In the genomic region with DNA sequence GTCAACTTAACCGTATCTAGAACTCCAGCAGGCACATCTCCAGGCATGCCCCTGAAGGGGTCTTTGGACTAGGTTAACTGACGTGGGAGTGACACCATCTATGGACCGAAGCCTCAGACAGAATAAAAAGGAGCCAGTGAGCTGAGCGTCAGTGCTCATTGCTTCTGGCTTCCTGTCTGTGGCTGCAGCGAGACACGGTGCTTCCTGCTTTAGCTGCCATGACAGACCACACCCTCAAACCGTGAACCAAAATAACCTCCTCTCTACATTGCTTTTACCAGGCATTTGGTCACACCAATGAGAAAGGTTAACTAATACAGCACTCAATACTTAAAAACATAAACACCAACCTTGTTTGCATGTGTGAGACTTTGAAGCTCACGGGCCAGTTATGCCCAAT, we compare ENCODE assay signal across 14 mouse cellular contexts. TPM values are rescaled to one million over a fixed set of nuclear protein-coding genes. Genes with fewer than 3 reads are reported as not detected.
DNase-seq lines count a peak whose midpoint lies in the region; ATAC-seq lines count a peak whose summit lies in the region.
"Had no signal": no experiment of that assay in that cellular context is flagged by ENCODE, and none has a peak within 500 bp of the region (broad histone marks: within the 10 kb centered on the region; RNA-seq: fewer than 3 reads in every experiment).

No protein-coding gene starts in this region.

- 0 out of 2 replicates have a peak overlapping the region, but pooled peaks have one; percentile 28 for H3K27ac ChIP-seq in heart, embryonic 15.5 days
- H3K27ac ChIP-seq: kidney, postnatal 0 days had no signal

- H3K36me3 ChIP-seq in heart, embryonic 15.5 days, result peaks cover 15% of the 10 kb centered on the region

- WGBS in heart, embryonic 15.5 days, result 63% methylated on average over 8 of the region's 8 CpGs

- H3K9me3 ChIP-seq in heart, embryonic 15.5 days (replicated peaks), result no peaks in the 10 kb centered on the region

- peaks cover 13% of the 10 kb centered on the region for H3K4me1 ChIP-seq in heart, embryonic 15.5 days (replicated peaks)

- no peak overlapping the region for H3K4me2 ChIP-seq in heart, embryonic 15.5 days
- H3K4me2 ChIP-seq: lung, embryonic 14.5 days had no signal

- no peaks in the 10 kb centered on the region for H3K27me3 ChIP-seq in heart, embryonic 15.5 days

- ATAC-seq in heart, embryonic 15.5 days (replicated peaks; ENCODE audit: insufficient number of reproducible peaks, insufficient read depth, low FRiP score, low read depth), result no peak

- H3K9ac ChIP-seq in heart, embryonic 15.5 days, result no peak overlapping the region
- H3K9ac ChIP-seq: lung, embryonic 14.5 days had no signal

- H3K4me3 ChIP-seq in heart, embryonic 15.5 days, result no peak overlapping the region
- H3K4me3 ChIP-seq: myocyte had no signal

- no peak for DNase-seq in heart, adult 9 months (ENCODE audit: low spot score in 2 of 2)
- peak; percentile 60 for DNase-seq in B cell, adult 2 months
- peak; percentile 88 for DNase-seq in induced T-regulatory cell, adult 2 months (ENCODE audit: low read depth)
- peak; percentile 86 for DNase-seq in naive thymus-derived CD4-positive, alpha-beta T cell, adult 2 months (ENCODE audit: low read depth)
- no peak for DNase-seq in kidney, postnatal 36 days
- no peak for DNase-seq in right cerebral cortex, postnatal 10 days (ENCODE audit: low spot score in 2 of 2)
- DNase-seq in c-Kit-positive CD71-positive TER-119-positive erythroid progenitor cells, embryonic 14.5 days (ENCODE audit: low spot score), result no peak
- DNase-seq: cerebellum, postnatal 36 days; gastrocnemius, postnatal 10 days; lung, embryonic 14.5 days; right cerebral cortex, postnatal 14 days had no signal

RNA-seq across cellular contexts. Expression of gene Rpa1, which starts 11.4 kb away (rescaled TPM):
- polyA plus RNA-seq in heart, embryonic 15.5 days (2015; fragmentation: Nextera tagmentation; extraction: Ambion mirVana), result 83.6 and 86.2 TPM in 2 replicates

RNA-seq across cellular contexts. Expression of gene Smyd4, which starts 11.6 kb away (rescaled TPM):
- 12.3 and 13.4 TPM in 2 replicates for polyA plus RNA-seq in heart, embryonic 15.5 days (2015; fragmentation: Nextera tagmentation; extraction: Ambion mirVana)

Comparison
In these comparisons a context has a peak if more than half of its experiments do, and no peak if none do; other contexts are left out.
1. DNase-seq: peak in B cell, adult 2 months (2 of 2), induced T-regulatory cell, adult 2 months (single experiment) and naive thymus-derived CD4-positive, alpha-beta T cell, adult 2 months (single experiment); none in heart, adult 9 months (0 of 2), kidney, postnatal 36 days (0 of 2), right cerebral cortex, postnatal 10 days (0 of 2) and c-Kit-positive CD71-positive TER-119-positive erythroid progenitor cells, embryonic 14.5 days (single experiment).